ENCODE assay signal across 13 mouse cellular contexts in the genomic region with DNA sequence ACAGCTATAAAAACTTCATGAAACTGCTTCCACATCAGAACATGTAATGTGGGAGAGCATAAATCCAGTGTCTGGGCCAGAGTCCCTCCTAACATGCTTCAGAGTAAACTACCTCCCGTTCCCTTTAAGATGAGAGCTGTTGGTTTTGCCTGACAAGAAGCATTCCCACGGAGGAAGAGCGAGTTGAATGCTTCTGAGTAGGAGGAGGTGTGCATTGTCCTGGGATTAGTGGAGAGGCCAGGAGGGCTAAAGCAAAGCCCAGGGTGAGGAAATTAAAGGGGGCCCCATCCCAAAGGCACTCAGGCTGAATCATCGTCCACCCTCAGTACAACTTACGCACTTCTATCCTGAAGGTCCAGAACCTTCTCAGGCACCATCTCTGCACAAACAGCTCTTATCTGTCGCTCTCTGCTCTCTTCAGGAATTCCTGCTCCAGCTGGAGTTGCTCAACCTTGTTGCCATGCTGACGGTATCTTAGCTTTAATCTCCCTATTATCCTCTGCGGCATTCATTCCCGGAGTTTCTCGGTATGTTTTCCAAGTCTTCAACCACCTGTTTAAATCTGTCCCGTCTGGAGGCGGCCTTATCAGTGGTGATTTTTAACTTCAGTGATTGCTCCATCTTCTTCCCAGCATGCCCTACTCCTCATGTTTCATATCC.
DNase-seq lines count a peak whose midpoint lies in the region; ATAC-seq lines count a peak whose summit lies in the region.
"Had no signal": no experiment of that assay in that cellular context is flagged by ENCODE, and none has a peak within 500 bp of the region (broad histone marks: within the 10 kb centered on the region; RNA-seq: fewer than 3 reads in every experiment).

No protein-coding gene starts in this region.

- no peaks in the 10 kb centered on the region for H3K36me3 ChIP-seq in heart, embryonic 13.5 days
- H3K36me3 ChIP-seq in midbrain, embryonic 12.5 days: no peaks in the 10 kb centered on the region
- H3K36me3 ChIP-seq in midbrain, embryonic 14.5 days (ENCODE audit: control insufficient read depth, insufficient read depth, low read length): no peaks in the 10 kb centered on the region
- no peaks in the 10 kb centered on the region for H3K36me3 ChIP-seq in kidney, embryonic 16.5 days (ENCODE audit: insufficient read depth, low read length)
- H3K36me3 ChIP-seq: limb, embryonic 15.5 days had no signal

- no peak for DNase-seq in heart, adult 9 months (ENCODE audit: low spot score in 2 of 2)
- DNase-seq in midbrain, embryonic 14.5 days: no peak
- DNase-seq in fat pad, adult 2 months (ENCODE audit: extremely low read depth, low read depth, low spot score): peak; percentile 64
- peak; percentile 80 for DNase-seq in yolk sac, embryonic 10.5 days (ENCODE audit: low spot score)
- no peak for DNase-seq in thymus, postnatal 14 days
- DNase-seq: cerebellum, adult 9-11 months; heart, postnatal 10 days; kidney, adult 11 months; thymus, postnatal 25 days had no signal

- peak overlapping the region; percentile 42 for H3K4me2 ChIP-seq in heart, embryonic 13.5 days
- H3K4me2 ChIP-seq in midbrain, embryonic 12.5 days (replicated peaks): 0 out of 2 replicates have a peak overlapping the region, but pooled peaks have one; percentile 17
- H3K4me2 ChIP-seq in midbrain, embryonic 14.5 days (ENCODE audit: low read length): no peak overlapping the region
- no peak overlapping the region for H3K4me2 ChIP-seq in kidney, embryonic 16.5 days (replicated peaks; ENCODE audit: low read depth, low read length)
- H3K4me2 ChIP-seq: limb, embryonic 15.5 days had no signal

- H3K27ac ChIP-seq in heart, embryonic 13.5 days (replicated peaks): 0 out of 2 replicates have a peak overlapping the region, but pooled peaks have one; percentile 8
- no peak overlapping the region for H3K27ac ChIP-seq in midbrain, embryonic 12.5 days (replicated peaks)
- H3K27ac ChIP-seq in midbrain, embryonic 14.5 days (replicated peaks; ENCODE audit: low read depth, low read length): no peak overlapping the region
- no peak overlapping the region for H3K27ac ChIP-seq in kidney, embryonic 16.5 days (ENCODE audit: low read length)
- H3K27ac ChIP-seq: limb, embryonic 15.5 days had no signal

- ATAC-seq in heart, embryonic 13.5 days (ENCODE audit: extremely low read depth, insufficient number of reproducible peaks, low FRiP score, low TSS enrichment): no peak
- ATAC-seq in midbrain, embryonic 12.5 days (ENCODE audit: low FRiP score, low read depth): no peak
- ATAC-seq in midbrain, embryonic 14.5 days (ENCODE audit: low FRiP score, low TSS enrichment): no peak
- ATAC-seq in kidney, embryonic 16.5 days (ENCODE audit: low FRiP score, low TSS enrichment): no peak

- no peaks in the 10 kb centered on the region for H3K9me3 ChIP-seq in heart, embryonic 13.5 days
- no peaks in the 10 kb centered on the region for H3K9me3 ChIP-seq in midbrain, embryonic 12.5 days
- no peaks in the 10 kb centered on the region for H3K9me3 ChIP-seq in midbrain, embryonic 14.5 days (ENCODE audit: control insufficient read depth, low read length)
- H3K9me3 ChIP-seq in kidney, embryonic 16.5 days (ENCODE audit: low read length): no peaks in the 10 kb centered on the region
- H3K9me3 ChIP-seq: limb, embryonic 15.5 days had no signal

- no peak overlapping the region for H3K9ac ChIP-seq in heart, embryonic 13.5 days
- H3K9ac ChIP-seq in midbrain, embryonic 12.5 days (replicated peaks): no peak overlapping the region
- H3K9ac ChIP-seq in midbrain, embryonic 14.5 days (replicated peaks; ENCODE audit: low read length): no peak overlapping the region
- no peak overlapping the region for H3K9ac ChIP-seq in kidney, embryonic 16.5 days (replicated peaks; ENCODE audit: low read length)
- H3K9ac ChIP-seq: limb, embryonic 15.5 days had no signal

- peaks cover 25% of the 10 kb centered on the region for H3K4me1 ChIP-seq in heart, embryonic 13.5 days
- peaks cover 7% of the 10 kb centered on the region; the same call in 1 of the 2 replicates for H3K4me1 ChIP-seq in midbrain, embryonic 12.5 days
- peaks cover 4% of the 10 kb centered on the region for H3K4me1 ChIP-seq in midbrain, embryonic 14.5 days (ENCODE audit: control insufficient read depth, insufficient read depth, low read length)
- peaks cover 6% of the 10 kb centered on the region; the same call in 1 of the 2 replicates for H3K4me1 ChIP-seq in kidney, embryonic 16.5 days (ENCODE audit: insufficient read depth, low read length)

- no peak overlapping the region for H3K4me3 ChIP-seq in heart, embryonic 13.5 days
- H3K4me3 ChIP-seq in midbrain, embryonic 12.5 days: no peak overlapping the region
- no peak overlapping the region for H3K4me3 ChIP-seq in midbrain, embryonic 14.5 days (replicated peaks; ENCODE audit: low read depth, low read length)
- H3K4me3 ChIP-seq in kidney, embryonic 16.5 days (ENCODE audit: low read length): no peak overlapping the region
- H3K4me3 ChIP-seq: limb, embryonic 15.5 days had no signal

- WGBS in heart, embryonic 13.5 days: 13% methylated on average over 12 of the region's 12 CpGs
- WGBS in midbrain, embryonic 12.5 days: 7% methylated on average over 12 of the region's 12 CpGs
- WGBS in midbrain, embryonic 14.5 days: 4% methylated on average over 12 of the region's 12 CpGs
- WGBS in kidney, embryonic 16.5 days: 22% methylated on average over 12 of the region's 12 CpGs

- no peaks in the 10 kb centered on the region for H3K27me3 ChIP-seq in heart, embryonic 13.5 days (replicated peaks)
- peaks cover 2% of the 10 kb centered on the region; the same call in 1 of the 2 replicates for H3K27me3 ChIP-seq in midbrain, embryonic 12.5 days
- H3K27me3 ChIP-seq in midbrain, embryonic 14.5 days (ENCODE audit: control insufficient read depth, insufficient read depth, low read length): no peaks in the 10 kb centered on the region
- no peaks in the 10 kb centered on the region for H3K27me3 ChIP-seq in kidney, embryonic 16.5 days (ENCODE audit: insufficient read depth, low read length)
- H3K27me3 ChIP-seq: limb, embryonic 15.5 days had no signal

Comparison
In these comparisons a context has a peak if more than half of its experiments do, and no peak if none do; other contexts are left out.
1. H3K4me2 ChIP-seq: peak in heart, embryonic 13.5 days (single experiment) and midbrain, embryonic 12.5 days (single experiment); none in midbrain, embryonic 14.5 days (single experiment) and kidney, embryonic 16.5 days (single experiment).
2. DNase-seq: peak in fat pad, adult 2 months (single experiment) and yolk sac, embryonic 10.5 days (single experiment); none in heart, adult 9 months (0 of 2), midbrain, embryonic 14.5 days (single experiment) and thymus, postnatal 14 days (single experiment).